Mouse (Mus musculus): Measurements from ENCODE around the gene Pllp.

Gene Pllp

DNA sequence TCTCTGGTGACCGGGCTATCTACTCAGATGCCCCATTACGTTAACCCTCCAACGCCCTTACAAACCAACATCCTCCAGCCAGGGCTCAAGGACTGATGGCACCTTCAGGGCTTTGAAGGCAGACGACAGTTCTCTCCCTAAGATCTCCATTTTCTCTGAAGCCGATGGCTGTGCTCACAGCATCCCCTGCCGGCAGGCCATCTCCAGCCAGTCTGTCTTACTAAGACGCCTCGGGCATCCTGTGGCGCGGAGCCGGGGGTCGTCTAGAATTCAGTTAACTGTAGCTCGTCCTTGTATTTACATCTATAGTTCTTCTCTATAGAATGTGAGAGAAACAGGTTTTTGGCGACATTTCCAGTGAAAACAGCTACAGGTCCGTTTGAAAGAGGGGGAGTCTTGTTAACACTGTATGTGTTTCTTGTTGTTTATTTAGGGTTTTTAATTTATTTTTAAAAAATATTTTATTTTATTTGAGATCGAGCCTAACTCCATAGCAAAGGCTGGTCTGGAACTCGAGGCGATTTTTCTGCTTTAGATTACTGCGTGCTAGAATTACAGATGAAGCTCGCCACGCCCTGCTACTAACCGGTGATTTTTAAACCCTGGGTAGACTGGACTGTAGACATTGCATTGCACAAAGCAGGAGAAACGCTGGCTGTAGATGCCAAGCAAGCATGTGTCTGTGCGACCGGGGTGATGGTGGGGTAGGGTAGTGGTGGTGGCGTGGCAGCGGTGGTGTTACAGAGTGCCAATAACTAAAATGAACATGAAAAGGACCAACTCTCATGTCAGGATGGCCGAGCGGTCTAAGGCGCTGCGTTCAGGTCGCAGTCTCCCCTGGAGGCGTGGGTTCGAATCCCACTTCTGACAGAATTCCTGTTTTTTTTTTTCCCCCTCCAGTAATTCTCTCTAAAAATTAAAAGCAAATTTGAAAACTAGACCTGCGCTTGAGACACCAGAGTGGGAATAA, 7.1 kb upstream of the Pllp start:
- peak; percentile 84 for DNase-seq

DNA sequence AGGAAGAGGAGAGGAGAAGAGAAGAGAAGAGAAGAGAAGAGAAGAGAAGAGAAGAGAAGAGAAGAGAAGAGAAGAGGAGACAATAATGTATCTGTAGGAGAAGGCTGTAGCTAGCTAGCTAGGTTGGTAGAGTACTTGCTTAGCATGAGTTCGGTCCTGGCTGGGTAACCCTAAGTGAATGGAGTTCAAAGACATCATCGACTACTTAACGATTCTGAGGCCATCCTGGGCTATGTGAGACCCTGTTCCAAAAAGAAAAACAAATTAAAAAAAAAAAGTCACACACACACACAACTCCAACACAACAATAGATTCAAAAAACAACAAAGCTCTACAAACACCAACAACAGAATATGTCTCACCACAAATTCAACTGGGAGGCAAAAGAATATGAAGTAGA, 6.1 kb upstream of the Pllp start:
- DNase-seq: no peak

DNA sequence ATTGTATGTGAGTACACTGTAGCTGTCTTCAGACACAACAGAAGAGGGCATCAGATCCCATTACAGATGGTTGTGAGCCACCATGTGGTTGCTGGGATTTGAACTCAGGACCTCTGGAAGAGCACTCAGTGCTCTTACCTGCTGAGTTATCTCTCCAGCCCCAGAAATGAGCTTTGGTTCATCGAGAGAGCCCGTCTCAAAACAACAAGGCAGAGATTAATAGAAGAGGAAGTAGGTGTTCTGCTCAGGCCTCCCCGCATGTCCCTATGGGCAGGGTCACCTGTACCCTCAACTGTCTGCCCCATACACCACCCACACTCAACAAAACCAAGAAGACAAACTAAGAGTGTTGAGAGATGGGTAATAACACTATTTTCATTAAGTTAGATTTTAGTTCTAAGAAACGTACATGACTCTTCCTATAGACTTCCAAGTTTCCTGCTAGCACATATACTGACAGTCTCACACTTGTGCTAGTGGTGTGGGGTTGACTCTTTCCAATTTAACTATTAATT, 4.4 kb upstream of the Pllp start:
- DNase-seq: no peak

DNA sequence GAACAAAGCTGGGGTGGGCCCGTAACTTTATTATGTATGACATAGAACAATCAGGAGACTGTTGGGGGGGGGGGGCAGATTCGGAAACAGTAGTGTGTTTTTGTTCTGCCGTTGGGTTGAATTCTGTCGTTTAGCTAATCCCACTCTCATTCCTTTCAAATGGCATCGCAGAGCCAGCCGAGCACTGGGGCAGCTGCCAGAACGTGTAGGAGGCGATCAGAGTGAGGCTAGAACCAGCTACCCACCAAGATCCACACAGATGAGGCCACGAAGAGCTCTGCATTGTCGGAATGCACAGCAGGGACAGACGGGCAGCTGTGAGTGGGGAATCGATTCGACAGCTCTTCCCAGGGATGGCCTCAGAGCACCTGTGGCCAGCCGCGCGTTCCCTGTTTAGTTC, 3.3 kb upstream of the Pllp start:
- no peak for DNase-seq

DNA sequence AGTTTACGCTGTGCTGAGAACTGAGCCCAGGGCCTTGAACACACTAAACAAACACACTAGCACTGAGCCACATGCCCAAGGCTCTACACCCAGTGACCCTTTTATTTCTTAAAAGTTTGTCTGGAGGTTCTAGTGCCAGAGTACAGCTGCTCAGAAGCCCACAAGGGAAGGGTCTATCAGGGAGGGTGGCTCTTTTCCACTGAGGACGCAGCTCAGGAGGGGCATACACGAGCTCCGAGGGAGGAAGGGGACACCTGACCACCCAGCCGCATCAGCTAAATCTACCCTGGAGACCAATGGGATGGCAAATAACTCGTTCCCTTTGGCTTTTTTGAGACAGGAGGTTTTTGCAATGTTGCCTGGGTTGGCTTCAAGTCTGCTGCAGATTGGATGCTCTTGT, 1.9 kb upstream of the Pllp start:
- no peak for DNase-seq

DNA sequence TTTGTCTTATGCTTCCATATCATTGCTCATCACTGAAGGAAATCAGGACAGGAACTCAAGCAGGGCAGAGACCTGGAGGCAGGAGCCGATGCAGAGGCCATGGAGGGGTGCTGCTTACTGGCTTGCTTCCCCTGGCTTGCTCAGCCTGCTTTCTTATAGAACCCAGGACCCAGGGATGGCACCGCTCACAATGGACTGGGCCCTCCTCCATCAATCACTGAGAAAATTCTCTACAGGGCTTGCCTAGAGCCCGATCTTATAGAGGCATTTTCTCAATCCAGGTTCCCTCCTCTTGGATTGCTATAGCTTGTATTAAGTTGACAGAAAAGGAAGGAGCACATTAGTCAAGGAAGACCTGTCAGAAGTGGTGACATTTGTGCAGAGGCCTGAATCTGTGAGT, 488 bp upstream of the Pllp start:
- no peak for DNase-seq

DNA sequence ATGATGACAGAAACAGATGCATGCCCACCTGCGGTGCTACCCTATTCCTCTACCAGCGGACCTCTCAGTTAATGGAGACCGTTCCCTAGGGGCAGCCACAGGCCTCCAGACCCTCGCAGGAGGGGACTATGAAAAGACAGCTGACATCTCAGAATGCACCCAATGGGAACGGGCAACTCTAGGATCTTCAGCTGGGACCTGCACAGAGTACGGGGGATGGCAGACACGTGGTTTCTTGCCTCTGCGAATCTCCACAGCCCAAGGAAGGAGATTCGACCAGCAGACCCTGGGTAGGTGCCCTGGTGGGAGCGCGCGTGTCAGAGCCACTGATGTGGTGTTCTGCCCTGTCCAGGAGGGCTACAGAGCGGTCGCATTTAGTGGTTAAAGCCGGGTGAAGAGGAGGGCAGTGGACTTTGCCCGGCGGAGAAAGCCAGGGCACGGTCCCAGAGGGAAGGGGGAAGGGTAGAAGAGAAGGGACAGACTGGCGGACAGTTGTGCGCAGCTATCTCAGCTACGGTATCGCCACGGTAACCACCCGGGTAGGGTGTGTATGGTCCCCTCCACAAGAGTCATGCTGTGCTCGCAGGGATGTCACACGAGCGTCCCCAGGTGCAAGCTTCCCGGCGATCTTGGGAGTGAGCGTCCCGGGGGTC, 611 bp downstream of the Pllp start:
- no peak for DNase-seq

DNA sequence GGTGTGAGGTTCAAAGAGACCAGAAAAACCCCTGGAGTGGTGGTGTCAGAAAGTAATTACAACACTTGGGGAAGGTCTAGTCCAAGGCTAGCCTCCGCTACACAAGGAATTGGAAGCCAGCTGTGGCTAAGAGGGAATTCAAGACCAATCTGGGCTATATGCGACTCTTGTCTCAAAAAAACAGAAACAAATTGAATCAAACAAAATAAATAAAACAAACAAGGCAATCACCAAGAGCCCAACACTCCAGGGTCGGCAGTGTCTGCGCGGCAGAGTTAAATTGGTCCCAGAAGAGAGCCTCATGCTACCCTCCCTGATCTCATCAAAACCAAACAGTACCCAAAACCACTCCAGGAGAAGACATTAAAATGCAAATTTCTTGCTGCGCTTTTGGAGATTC, 1.4 kb downstream of the Pllp start:
- no peak for DNase-seq

DNA sequence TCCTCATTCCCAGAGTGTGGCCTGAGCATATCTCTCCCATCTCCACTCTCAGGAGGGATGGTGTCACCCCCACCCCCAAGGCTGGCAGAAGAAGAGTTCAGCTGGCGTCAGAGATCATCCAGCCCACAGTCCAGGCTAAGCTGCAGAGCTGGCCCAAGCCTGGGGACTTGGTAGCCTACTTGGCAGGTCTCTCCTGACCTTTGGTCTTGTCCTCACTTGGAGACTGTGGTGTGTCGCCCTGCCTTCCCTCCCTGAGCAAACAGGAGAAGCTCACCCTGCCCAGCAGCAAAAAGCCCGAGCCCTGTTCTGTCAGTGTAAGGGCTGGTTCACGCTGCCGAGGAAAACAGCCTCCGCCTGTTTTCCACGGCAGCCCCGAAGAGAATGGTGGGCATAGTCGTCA, 10.1 kb downstream of the Pllp start:
- no peak for DNase-seq

DNA sequence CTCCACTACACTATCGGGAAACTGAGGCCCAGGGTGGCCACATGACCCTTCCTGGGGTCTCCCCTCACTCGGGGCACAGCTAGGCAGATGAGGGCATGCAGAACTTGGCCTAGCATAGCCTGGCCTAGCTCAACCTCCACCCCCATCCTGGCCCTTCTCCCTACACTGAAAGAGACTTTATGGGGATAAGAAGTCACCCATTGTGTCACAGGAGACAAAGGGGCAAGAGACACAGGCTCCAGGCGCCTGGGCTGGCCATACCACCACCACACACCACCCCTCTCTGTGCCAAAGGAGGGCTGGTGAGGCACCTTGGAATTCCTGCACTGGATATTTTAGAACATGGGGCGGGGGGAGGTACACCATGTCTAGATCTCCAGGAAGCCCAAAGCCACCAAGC, 11.8 kb downstream of the Pllp start:
- no peak for DNase-seq

DNA sequence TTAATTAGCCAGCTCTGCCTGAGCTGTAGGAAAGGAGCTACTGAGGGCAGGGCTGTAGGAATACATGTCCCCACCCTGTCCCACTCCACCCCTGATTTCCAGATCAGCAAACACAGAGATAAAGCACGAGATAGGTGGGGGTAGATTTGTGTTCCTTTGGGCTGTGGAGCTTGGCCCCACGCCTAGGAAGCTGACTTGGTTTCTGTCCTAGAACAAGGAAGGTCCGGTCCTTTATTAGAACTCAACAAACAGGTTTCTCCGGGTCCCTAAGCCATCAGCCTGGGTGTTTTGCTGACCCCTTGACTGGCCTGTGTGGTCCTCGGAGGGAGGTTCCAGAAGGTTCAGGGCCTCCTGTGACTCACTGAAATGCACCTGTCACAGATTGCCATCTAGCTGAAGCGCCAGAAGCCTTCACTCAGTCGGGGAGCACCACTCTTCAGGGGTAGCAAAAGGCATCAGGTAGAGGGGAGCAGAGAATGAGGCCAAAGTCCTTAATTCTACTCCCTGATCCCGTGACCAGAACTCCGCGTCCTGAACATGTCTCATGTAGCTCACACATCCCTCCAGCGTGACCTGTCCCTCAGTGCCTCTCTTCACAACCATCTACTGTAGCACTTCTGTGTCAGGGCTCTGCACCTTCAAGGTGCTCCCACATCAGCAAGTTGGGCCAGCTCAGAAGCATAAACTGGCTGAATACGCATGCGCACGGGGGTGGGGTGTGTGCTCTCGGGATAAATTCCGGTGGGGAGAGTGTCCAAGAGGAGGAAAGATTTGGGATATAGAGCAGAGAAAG, 13.2 kb downstream of the Pllp start:
- no peak for DNase-seq

DNA sequence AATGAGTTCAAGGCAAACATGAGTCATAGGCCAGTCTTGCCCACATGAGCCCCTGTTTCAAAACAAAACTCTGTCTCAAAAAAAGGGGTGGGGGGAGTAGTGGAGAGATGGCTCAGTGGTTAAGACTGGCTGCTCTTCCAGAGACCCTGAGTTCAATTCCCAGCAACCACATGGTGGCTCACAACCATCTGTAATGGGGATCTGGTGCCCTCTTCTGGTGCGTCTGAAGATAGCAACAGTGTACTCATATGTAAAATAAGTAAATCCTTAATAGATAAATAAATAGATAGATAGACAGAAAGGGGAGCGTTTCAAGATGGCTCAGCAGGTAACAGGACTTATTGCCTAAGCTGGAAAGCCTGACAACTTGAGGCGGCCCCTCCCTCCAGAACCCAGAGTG, 15.7 kb downstream of the Pllp start:
- DNase-seq: no peak

DNA sequence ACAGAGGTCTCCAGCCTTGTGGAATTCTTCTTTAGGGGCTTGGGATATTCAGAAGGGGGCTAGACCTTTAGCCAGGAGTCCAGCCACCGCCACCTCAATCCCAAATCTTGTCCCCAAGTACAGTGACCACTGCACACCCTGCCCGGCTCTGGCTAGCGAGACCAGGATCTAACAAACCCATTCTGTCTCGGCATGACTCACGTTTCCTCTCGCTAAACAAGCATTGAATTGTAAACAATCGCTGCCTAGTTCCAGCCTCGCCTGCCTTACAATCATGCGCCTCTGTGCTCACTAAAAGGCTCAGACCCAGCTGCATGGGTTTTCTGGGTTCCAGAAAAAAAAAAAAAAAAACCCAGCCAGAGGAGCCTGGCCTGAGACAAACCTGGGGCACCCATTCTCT, 17.5 kb downstream of the Pllp start:
- no peak for DNase-seq

DNA sequence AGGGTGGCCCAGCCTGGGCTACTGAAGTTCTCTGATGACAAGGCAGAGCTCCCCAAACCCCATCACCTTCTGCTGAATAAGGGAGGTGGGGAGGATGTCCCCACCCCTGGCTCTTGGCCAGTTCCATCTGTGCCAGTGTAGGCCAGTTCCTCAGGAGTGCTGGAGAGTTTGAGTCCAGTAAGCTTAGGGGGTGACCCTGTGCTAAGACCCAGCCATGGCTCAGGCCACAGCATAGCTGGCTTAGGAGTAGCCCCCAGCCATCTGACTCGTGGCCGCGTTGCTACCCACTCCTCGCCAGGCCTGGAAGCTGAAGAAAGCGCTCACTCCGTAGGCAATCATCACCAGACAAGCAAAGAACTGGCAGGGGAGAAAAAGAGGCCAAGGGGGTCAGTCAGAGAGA, 20.2 kb downstream of the Pllp start:
- DNase-seq: no peak

DNA sequence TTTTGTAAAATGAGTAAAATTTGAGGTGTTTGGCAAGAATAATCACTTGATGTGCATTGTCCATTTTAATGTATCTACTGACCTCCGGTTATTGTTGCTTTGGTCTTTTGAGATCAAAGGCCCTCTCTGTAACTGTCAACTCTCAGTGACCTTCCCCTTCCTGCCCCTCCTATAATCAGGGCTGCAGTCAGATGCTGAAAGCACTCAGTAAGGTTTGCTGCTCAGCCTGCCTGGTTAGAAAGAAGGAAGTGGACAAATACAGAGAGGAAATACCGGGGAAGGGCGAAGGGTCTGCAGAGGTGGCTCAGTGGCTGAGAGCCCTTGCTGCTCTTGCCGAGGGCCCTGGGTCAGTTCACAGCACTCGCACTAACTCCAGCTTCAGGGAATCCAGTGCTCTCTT, 21.7 kb downstream of the Pllp start:
- no peak for DNase-seq

DNA sequence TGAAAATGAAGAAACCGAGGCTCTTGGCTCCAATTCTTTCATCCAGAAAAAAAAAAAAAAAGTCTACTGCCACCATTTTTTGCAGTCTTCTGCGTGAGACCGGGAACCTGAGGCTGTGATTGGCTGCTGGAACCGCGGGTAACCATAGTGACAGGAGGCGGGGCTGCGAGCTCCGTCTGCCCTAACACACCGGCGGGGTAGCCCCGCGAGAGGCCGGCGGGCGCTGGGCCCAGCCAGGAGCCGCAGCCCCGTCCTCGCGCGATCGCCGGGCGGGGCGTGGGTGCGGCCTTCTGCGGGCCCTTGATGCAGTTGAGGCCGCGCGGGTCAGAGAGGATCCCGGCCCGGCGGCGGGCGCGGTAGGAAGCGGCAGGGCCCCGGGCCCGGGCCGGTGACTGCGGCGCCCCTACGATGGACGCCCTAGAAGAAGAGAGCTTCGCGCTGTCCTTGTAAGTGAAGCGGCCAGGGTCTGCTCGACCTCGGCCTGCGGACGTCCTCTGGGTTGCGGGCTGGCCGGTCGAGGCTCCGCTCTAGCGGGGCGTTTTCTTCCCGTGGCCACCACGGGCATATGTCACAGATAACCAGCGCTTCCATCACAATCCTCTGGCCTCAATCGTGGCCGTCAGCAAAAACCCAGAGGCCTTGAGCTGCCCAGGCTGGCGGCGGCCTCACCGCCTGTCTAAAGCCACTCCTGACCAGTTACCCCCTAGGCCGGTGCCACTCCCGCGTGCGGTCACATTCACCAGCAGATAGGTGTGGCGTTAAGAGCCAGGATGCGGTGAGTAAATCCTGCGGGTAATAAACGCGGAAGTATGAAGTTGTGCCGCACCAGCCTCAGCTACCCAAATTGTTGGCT, 29.4 kb downstream of the Pllp start, which contains the start of gene Arl2bp:
TSS of gene Arl2bp (plus strand) at position 145 of the 853 bp plus-strand sequence.
- DNase-seq: peak; percentile 94

DNA sequence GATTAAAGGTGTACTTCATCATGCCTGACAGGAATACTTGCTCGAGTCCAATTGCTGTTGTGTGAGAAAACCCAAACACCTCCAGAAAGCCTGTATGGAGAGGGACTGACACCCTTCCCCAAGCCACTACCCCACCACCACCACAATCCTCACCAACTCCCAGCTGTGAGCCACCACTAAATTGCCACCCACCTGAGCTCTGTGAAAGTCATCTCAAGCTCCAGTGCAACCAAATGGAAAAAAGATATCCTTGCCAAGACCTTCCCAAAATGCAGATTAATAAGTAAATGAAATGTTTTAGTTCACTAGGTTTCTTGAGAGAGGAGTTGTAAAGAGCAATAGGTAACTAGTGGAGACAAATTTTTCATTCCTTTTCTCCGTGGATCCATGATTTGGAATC, 31.4 kb downstream of the Pllp start:
- no peak for DNase-seq

DNA sequence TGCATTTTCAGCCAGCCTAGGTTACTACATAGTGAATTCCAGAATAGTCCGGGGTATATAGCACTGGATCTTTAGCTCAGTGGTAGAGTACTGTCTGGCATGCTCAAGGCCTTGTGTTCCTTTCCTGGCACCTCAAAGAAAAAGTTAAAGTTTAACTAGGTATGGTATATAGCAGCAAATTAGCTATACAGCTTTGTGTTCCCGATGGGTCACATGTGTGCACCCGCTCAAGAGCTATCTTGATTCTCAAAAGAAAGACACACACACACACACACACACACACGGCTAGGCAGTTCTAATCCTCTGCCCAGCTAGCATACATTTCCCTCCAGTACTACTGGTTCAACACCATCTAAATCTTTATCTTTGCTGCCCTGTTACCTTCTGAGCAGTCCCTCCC, 35.7 kb downstream of the Pllp start:
- DNase-seq: no peak

DNA sequence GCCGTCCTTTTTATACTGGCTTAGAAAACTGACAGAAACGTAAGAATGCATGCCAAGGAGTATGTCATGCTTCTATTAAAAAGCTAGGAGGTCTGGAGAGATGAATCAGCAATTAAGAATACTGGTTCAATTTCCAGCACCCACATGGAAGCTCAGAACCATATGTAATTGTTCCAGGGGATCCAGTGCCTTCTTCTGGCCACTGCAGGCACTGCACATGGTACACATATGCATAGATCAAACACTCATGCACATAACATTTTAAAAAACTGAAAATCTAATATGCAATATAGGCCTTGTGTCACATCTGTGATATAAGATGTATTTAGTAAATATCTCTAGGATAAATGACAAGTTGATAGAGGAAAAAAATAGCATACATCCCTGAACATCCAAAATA, 38.0 kb downstream of the Pllp start:
- no peak for DNase-seq

DNA sequence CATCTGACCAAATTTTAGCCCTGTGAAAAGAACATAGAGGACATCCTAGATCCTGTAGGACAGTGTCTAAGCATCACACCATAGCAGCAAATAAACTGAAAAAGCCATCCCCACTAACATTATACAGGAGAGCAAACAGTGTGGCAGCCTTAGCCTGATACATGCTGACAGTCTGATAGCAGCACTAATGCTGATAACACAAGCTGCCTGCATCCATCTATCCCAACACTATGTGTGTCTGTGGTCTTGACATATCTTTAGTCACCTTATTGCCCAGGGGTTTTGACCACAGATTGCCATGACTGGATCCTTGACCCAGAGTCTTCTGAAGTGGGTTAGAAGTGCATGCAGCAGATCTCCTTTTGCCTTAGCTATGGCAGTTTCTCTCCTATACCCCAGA, 41.1 kb downstream of the Pllp start:
- no peak for DNase-seq

DNA sequence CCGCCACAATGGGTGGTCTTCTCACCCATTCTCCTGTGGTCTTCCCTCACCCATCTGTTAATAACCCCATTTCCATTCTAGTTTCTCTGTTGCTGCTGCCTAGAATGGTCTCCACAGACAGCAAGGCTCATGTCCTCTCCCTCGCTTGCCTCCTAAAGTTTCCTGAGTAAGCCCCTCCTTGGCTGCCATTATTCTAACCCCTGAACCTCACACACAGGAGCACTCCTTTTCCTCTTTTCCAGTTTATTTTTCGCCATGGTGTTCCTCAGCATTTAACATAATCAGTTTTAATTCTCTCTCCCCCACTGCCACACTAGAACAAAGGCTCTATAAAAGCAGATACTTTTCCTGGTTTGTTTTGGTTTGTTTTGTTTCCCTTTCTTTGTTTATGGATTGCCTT, 43.1 kb downstream of the Pllp start:
- no peak for DNase-seq

DNA sequence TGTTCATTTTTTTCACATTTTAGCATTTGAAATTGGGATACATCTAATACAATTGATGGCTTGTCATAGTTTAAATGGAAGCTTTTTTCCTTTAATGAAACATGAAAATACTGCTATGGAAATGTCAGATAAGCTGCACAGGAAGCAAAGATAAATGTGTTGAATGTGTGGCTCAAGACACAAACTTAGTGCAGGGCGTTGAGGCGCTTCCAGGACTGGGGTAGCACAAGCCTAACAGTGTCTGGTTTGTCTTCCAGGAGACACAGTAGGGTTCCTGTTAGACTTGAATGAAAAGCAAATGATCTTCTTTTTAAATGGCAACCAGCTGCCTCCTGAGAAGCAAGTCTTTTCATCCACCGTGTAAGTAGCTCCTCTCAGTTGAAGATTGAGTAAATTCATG, 46.6 kb downstream of the Pllp start:
- no peak for DNase-seq

All from thymus, postnatal 14 days (tissue).